In the genomic region with DNA sequence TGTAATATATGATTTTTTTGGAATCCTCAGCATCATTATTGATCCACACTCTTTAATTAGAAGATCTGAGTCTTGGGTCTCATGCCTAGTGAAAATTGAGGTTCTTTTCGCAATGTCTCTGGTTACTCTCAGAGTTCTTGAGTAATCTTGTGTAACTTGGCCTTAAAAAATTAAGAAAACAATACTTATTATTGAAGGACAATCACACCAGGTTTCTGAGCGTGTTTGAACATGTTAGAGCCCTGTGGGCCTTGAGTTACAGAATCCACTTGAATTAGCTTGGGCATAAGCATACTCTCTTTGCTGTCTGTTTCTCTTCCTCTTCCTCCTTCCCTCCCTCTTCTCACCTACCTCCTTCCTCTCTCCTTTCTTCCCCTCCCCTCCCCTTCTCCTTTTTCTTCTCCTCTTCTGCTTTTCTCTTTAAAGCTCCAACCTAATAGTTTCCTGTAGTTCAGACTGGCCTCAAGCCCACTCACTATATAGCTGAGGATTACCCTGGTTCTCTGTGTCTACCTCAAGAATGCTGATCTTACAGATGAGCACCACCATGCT, we compare ENCODE assay signal across 21 mouse cellular contexts.
"Had no signal": no experiment of that assay in that cellular context is flagged by ENCODE, and none has a peak within 500 bp of the region (broad histone marks: within the 10 kb centered on the region; RNA-seq: fewer than 3 reads in every experiment).

No protein-coding gene starts in this region.

- ATAC-seq: liver, embryonic 12.5 days; midbrain, embryonic 15.5 days had no signal

- H3K4me3 ChIP-seq: limb, embryonic 10.5 days; limb, embryonic 13.5 days; liver, embryonic 12.5 days; liver, embryonic 15.5 days; lung, embryonic 15.5 days; midbrain, embryonic 12.5 days; midbrain, embryonic 15.5 days; neural tube, embryonic 12.5 days; neural tube, embryonic 15.5 days had no signal

- DNase-seq: kidney, adult 2 months; kidney, postnatal 25 days; layer of hippocampus, postnatal 36 days; liver; lung, adult 18-20 months; lung, postnatal 10 days; lung, postnatal 36 days; right cerebral cortex, adult 18-20 months; right cerebral cortex, postnatal 14 days; right cerebral cortex, postnatal 4 days; thymus, postnatal 25 days had no signal

- H3K27ac ChIP-seq: kidney, postnatal 0 days; limb, embryonic 10.5 days; limb, embryonic 13.5 days; liver, embryonic 12.5 days; liver, embryonic 15.5 days; lung, embryonic 15.5 days; midbrain, embryonic 12.5 days; midbrain, embryonic 15.5 days; neural tube, embryonic 12.5 days; neural tube, embryonic 15.5 days had no signal
